Mouse (Mus musculus) forebrain, embryonic 15.5 days (tissue): ENCODE measurements around the gene Des. TPM values are rescaled to one million over a fixed set of nuclear protein-coding genes. Genes with fewer than 3 reads are reported as not detected.

ENCODE experiments used
- ATAC-seq: fragments of 200-750 bp; cut with Nextera tagmentation; replicated peaks from 2 replicates; pipeline ENCODE4 v1.8.0; 2017; ENCODE audit warnings: mild to moderate bottlenecking, moderate TSS enrichment, moderate library complexity
- H3K27ac ChIP-seq: fragments of 300-500 bp; sonication (generic); replicated peaks from 2 replicates; pipeline ENCODE4 v1.5.1; 2015; ENCODE audit warnings: mild to moderate bottlenecking, inconsistent platforms
- H3K27me3 ChIP-seq: fragments of 300-500 bp; sonication (generic); 2 replicates; pipeline ENCODE4 v1.6.1; 2015; ENCODE audit warnings: inconsistent platforms
- H3K36me3 ChIP-seq: fragments of 300-500 bp; sonication (generic); 2 replicates; pipeline ENCODE4 v1.6.1; 2015; ENCODE audit warnings: mild to moderate bottlenecking, inconsistent platforms
- H3K4me1 ChIP-seq: fragments of 300-500 bp; sonication (generic); 2 replicates; pipeline ENCODE4 v1.6.1; 2015; ENCODE audit warnings: inconsistent platforms
- H3K4me2 ChIP-seq: fragments of 300-500 bp; sonication (generic); replicated peaks from 2 replicates; pipeline ENCODE4 v1.6.1; 2015; ENCODE audit warnings: mild to moderate bottlenecking, inconsistent platforms
- H3K4me3 ChIP-seq: fragments of 300-500 bp; sonication (generic); 2 replicates; pipeline ENCODE4 v1.5.1; 2015; ENCODE audit warnings: mild to moderate bottlenecking, inconsistent platforms
- H3K9ac ChIP-seq: fragments of 300-500 bp; sonication (generic); replicated peaks from 2 replicates; pipeline ENCODE4 v1.6.1; 2015; ENCODE audit warnings: mild to moderate bottlenecking, inconsistent platforms
- H3K9me3 ChIP-seq: fragments of 300-500 bp; sonication (generic); 2 replicates; pipeline ENCODE4 v1.6.1; 2016; ENCODE audit warnings: inconsistent platforms
- WGBS: fragments of 180-500 bp; shearing (Covaris S2); methylation state at CpG from one replicate; pipeline ENCODE4 v1.1.7; 2015; ENCODE audit warnings: mixed read lengths; 5-methylcytosine and 5-hydroxymethylcytosine counted together
- polyA plus RNA-seq: library from polyadenylated mRNA; unstranded; fragments of >200 nt; fragmentation: Nextera tagmentation; extraction: Ambion mirVana; gene quantifications from 2 replicates; pipeline ENCODE4 v1.2.1, GENCODE M21; 2015

The Des gene
- 1.0 and 1.2 TPM in 2 replicates for polyA plus RNA-seq

DNA sequence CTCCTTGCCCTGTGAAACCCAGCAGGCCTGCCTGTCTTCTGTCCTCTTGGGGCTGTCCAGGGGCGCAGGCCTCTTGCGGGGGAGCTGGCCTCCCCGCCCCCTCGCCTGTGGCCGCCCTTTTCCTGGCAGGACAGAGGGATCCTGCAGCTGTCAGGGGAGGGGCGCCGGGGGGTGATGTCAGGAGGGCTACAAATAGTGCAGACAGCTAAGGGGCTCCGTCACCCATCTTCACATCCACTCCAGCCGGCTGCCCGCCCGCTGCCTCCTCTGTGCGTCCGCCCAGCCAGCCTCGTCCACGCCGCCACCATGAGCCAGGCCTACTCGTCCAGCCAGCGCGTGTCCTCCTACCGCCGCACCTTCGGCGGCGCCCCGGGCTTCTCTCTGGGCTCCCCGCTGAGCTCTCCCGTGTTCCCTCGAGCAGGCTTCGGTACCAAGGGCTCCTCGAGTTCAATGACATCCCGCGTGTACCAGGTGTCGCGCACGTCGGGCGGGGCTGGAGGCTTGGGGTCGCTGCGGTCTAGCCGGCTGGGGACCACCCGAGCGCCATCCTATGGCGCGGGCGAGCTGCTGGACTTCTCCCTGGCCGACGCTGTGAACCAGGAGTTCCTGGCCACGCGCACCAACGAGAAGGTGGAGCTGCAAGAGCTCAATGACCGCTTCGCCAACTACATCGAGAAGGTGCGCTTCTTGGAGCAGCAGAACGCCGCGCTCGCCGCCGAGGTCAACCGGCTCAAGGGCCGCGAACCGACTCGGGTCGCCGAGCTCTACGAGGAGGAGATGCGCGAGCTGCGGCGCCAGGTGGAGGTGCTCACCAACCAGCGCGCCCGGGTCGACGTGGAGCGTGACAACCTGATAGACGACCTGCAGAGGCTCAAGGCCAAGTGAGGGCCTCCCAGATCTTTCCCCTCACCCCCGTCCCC, at the start of gene Des:
TSS of gene Des (plus strand) at position 218 of the 920 bp plus-strand sequence.
- peak; percentile 61; the same call in 1 of the 2 replicates for ATAC-seq
- 1% methylated on average over 80 of the region's 80 CpGs for whole genome bisulfite sequencing
- no peaks in the 10 kb centered on the region for H3K9me3 ChIP-seq
- H3K4me3 ChIP-seq = peak within 1 kb of the TSS; percentile 26
- peak within 1 kb of the TSS; percentile 33 for H3K4me2 ChIP-seq
- H3K4me1 ChIP-seq = peaks cover 10% of the 10 kb centered on the region
- H3K9ac ChIP-seq = no peak within 1 kb of the TSS; the same call in 1 of the 2 replicates
- peaks cover 37% of the 10 kb centered on the region for H3K27me3 ChIP-seq
- H3K36me3 ChIP-seq = no peaks in the 10 kb centered on the region
- H3K27ac ChIP-seq = no peak within 1 kb of the TSS

DNA sequence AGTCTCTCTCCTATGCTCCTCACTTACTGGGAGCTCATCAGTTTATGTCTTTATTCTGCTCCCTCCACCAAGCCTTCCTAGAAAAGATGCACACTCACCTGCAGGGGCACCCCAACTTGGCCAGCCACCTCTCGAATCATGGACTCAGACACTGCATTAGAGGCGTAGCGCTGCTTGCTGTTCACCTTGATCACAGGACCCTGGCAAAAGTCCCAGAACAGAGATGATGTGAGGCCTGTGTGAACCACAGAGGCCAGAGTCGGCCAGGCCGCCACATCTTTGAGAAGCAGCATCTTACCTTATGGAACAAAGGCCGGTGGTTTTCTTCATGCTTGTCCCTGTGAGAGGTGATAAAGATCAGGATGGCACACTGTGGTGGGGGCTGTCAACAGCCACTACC, 48.4 kb upstream of the Des start:
- peaks cover 65% of the 10 kb centered on the region for H3K36me3 ChIP-seq
- peaks cover 10% of the 10 kb centered on the region for H3K4me1 ChIP-seq
- 94% methylated on average over 6 of the region's 6 CpGs for WGBS
- no peaks in the 10 kb centered on the region for H3K9me3 ChIP-seq
- no peak overlapping the region for H3K9ac ChIP-seq
- no peaks in the 10 kb centered on the region for H3K27me3 ChIP-seq
- H3K27ac ChIP-seq = no peak overlapping the region
- no peak overlapping the region for H3K4me3 ChIP-seq
- no peak for ATAC-seq
- H3K4me2 ChIP-seq = no peak overlapping the region

DNA sequence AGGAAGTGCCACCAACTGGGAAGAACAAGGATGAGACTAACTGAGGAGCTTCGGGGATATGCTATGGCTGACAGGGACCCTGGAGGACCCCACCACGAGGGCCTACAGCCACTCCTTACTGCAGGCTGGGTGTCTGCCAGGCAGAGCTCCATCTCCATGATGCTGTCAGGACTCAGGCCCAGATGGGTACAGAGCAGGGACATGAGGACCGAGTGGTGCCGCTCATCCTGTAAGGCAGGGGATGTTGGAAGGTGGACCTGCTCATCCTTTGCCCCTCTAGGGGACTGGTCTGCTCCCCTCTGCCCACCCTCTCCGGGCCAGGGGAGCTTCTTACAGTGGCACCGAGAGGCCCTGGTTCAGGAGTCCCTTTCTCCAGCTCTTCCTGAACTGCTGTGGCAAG, 45.1 kb upstream of the Des start:
- peaks cover 43% of the 10 kb centered on the region for H3K36me3 ChIP-seq

DNA sequence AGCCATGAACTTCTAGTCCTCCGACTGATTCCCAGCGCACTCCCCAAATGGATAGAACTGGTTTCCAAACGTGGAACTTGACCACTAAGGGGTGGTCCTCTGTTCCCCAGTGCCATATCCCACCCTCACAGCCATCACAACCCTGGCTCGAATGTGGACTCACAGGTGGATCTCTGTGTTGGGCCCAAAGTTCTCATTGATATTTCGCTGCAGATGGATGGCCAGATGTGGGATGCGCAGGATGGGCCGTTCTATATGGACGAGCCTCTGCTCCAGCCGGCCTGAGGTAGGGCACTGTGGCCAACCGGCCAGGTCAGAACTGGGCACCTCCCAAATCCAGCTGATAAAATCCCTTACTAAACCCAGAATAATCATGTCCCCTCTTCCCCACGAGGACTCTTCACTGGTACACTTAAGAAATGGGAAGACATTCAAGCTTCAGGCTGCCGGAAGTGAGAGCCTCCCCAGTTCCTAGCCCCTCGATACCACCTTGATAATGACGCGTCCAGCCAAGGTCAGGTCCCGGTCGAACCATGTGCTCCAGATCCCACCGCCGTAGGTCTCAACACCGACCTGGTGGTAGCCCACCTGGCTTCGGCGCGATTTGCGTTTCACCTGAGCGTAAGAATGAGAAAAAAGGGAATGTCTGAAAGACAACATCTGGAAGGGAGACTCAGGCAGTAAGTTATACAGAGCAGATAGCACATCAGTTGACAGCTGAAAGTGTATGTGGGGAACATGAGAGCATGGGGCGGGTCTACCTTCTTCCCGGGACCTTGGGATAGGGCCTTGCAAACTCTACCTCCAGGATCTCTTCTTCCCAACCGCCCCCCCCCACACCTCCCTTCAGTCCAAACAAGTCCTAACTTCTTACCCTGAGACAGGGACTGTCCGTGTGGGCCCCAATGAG, 44.4 kb upstream of the Des start:
- Histone ChIP-seq H3K36me3 (peaks cover 37% of the 10 kb centered on the region), H3K4me3 (peak overlapping the region; percentile 92), H3K27me3 (no peaks in the 10 kb centered on the region), H3K4me2 (peak overlapping the region; percentile 83), H3K4me1 (peaks cover 14% of the 10 kb centered on the region), H3K9ac (peak overlapping the region; percentile 71), H3K27ac (peak overlapping the region; percentile 88; the same call in 1 of the 2 replicates), H3K9me3 (no peaks in the 10 kb centered on the region)
- 86% methylated on average over 29 of the region's 29 CpGs for WGBS
- ATAC-seq = no peak

More for the DNA sequence above, 45.1 kb upstream of the Des start:
- no peak overlapping the region for H3K4me2 ChIP-seq
- H3K27ac ChIP-seq = no peak overlapping the region
- H3K27me3 ChIP-seq = no peaks in the 10 kb centered on the region
- no peak for ATAC-seq
- no peaks in the 10 kb centered on the region for H3K9me3 ChIP-seq
- peaks cover 14% of the 10 kb centered on the region for H3K4me1 ChIP-seq
- no peak overlapping the region for H3K4me3 ChIP-seq
- 94% methylated on average over 6 of the region's 6 CpGs for WGBS
- no peak overlapping the region for H3K9ac ChIP-seq

DNA sequence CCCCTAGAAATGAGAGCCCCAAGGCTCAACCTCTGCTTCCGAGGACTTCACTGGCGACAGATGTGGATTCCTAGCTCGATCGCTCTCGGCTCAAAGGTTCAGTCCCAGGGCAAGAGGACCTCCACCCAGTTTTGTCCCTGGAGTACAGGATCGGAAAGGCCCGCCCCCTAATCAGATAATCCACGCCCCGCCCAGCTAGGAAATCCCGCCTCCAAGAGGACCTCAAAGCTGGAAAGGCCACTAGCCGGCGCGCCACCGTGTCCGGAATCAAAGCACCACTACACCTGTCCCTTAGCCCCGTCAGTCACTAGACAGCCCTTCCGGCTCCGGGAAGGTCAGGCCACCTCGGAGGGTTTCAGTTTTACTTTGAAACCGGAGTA, 43.3 kb upstream of the Des start:
- 0% methylated on average over 20 of the region's 20 CpGs for WGBS

DNA sequence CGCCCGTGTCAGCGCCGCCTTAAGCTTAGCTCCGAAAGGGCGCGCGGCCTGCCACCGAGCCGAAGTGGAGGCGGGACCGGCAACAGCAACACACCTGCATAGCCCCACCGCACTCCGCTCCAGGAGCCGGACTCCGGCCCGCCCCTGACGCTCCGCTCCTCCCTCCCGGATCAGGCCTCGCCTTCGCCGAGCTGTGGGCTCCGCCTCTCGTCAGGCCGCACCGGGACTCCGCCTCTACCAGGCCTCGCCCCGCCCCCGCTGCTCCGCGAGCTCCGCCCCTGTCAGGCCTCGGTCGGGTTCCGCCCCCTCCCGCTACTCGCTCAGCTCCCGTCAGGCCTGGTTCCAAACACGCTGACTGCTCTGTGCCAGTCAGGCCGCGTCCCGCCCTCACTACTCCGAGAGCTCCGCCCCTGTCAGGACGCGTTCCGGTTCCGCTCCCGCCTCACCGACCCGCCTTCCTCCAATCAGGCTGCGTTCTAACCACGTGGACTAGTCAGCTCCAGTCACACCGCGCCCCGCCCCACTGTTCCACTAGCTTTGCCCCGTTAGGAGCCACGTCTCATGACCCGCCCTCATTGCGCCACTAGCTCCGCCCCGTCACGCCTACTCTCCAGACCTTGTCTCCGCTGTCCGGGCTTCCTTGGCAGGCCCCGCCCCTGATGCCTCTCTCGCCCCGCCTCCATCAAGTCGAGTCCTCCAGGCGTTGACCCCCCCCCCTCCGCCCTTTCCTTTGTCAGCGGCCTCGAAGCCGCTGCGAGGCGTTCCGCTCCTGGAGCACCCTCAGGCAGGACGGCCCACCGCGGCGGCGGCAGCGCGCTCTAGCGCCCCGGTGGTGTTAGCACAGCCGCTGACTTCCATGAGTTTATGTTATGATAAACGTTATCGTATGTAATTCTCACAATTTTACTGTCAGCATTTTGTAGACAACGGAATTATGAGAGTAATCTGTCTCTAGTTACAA, 42.6 kb upstream of the Des start, which contains the start of gene Dnpep:
TSS of gene Dnpep (minus strand) at position 750 of the 961 bp plus-strand sequence.
- Histone ChIP-seq H3K36me3 (peaks cover 19% of the 10 kb centered on the region), H3K4me3 (peak within 1 kb of the TSS; percentile 92), H3K9me3 (no peaks in the 10 kb centered on the region), H3K27me3 (no peaks in the 10 kb centered on the region), H3K4me2 (peak within 1 kb of the TSS; percentile 83), H3K9ac (peak within 1 kb of the TSS; percentile 71), H3K4me1 (peaks cover 14% of the 10 kb centered on the region), H3K27ac (peak within 1 kb of the TSS; percentile 88)
- ATAC-seq = peak; percentile 98
- under 1% methylated on average over 91 of the region's 92 CpGs for WGBS

More for the DNA sequence above, 43.3 kb upstream of the Des start:
- peaks cover 25% of the 10 kb centered on the region for H3K36me3 ChIP-seq
- peaks cover 14% of the 10 kb centered on the region for H3K4me1 ChIP-seq
- H3K27ac ChIP-seq = peak overlapping the region; percentile 88
- no peaks in the 10 kb centered on the region for H3K9me3 ChIP-seq
- no peaks in the 10 kb centered on the region for H3K27me3 ChIP-seq
- peak overlapping the region; percentile 92 for H3K4me3 ChIP-seq
- ATAC-seq = no peak; the same call in 1 of the 2 replicates
- H3K9ac ChIP-seq = peak overlapping the region; percentile 71
- H3K4me2 ChIP-seq = peak overlapping the region; percentile 83

DNA sequence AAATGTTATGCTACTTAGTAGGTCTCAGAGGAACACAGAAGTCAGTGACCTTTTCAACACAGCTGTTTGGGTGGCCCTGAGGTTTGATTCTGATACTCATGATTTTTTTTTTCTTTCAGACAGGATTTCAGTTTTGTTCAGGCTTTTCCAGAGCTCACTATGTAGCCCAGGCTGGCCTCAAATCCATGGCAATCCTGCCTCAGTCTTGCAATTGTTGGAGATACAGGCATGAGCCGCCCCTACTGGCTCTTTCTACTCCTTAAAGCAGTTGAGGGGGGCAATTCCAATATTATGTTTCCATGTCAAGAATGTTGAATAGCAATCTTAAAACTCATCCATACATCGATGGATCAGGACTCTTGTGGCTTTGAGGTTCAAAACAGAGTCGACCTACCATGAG, 41.8 kb upstream of the Des start:
- peak overlapping the region; percentile 37 for H3K4me2 ChIP-seq
- no peaks in the 10 kb centered on the region for H3K9me3 ChIP-seq
- peak overlapping the region; percentile 92 for H3K4me3 ChIP-seq
- 73% methylated on average over 3 of the region's 3 CpGs for WGBS
- H3K36me3 ChIP-seq = peaks cover 12% of the 10 kb centered on the region; the same call in 1 of the 2 replicates
- peak overlapping the region; percentile 6; the same call in 1 of the 2 replicates for H3K9ac ChIP-seq
- ATAC-seq = no peak
- H3K4me1 ChIP-seq = peaks cover 14% of the 10 kb centered on the region
- no peaks in the 10 kb centered on the region for H3K27me3 ChIP-seq
- H3K27ac ChIP-seq = peak overlapping the region; percentile 88

DNA sequence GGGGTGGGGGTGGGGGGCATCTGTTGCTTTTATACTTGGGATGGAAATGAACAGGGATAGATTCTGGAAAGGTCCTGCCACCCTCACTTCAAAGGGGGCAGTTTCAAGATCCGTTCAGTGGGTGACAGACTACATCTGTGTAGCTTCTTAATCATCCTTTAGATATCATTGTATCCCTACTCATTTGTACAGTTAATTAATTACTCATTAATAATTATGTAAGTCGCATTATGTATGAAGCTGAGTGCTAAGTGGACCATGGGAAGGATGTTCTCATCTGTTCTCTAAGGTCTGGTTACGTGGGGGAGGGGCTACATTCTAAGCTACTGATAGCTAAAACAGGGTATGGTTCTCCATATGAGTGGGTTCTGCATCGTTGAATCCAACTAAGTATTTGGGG, 41.4 kb upstream of the Des start:
- Histone ChIP-seq H3K4me1 (peaks cover 14% of the 10 kb centered on the region), H3K4me3 (no peak overlapping the region), H3K27me3 (no peaks in the 10 kb centered on the region), H3K4me2 (no peak overlapping the region), H3K27ac (peak overlapping the region; percentile 88; the same call in 1 of the 2 replicates), H3K9me3 (no peaks in the 10 kb centered on the region), H3K36me3 (peaks cover 7% of the 10 kb centered on the region; the same call in 1 of the 2 replicates), H3K9ac (no peak overlapping the region)
- 89% methylated on average over 4 of the region's 4 CpGs for WGBS
- ATAC-seq = no peak

DNA sequence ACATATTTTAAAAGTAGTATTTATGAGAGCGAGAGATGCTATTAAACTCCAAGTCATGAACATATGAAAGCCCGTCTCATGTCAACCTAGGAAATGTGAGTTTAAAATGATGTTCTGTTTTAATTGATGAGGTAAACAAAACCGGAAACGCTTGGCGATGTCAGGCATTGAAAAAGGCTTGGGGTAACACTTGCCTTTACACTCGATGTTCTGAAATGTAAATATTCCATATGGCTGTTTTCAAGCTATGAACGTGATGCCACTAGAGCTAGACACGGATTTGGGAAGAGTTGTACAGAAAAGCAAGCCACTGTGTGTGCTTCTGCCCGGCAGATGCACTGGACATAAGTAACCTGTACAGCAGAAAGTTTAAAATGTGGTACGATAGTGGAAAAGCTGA, 41.0 kb upstream of the Des start:
- 89% methylated on average over 10 of the region's 10 CpGs for WGBS
- peaks cover 3% of the 10 kb centered on the region; the same call in 1 of the 2 replicates for H3K36me3 ChIP-seq
- no peaks in the 10 kb centered on the region for H3K27me3 ChIP-seq
- no peak overlapping the region for H3K9ac ChIP-seq
- no peak overlapping the region for H3K4me2 ChIP-seq
- H3K4me3 ChIP-seq = no peak overlapping the region
- ATAC-seq = no peak
- H3K27ac ChIP-seq = no peak overlapping the region
- no peaks in the 10 kb centered on the region for H3K9me3 ChIP-seq
- H3K4me1 ChIP-seq = peaks cover 14% of the 10 kb centered on the region

DNA sequence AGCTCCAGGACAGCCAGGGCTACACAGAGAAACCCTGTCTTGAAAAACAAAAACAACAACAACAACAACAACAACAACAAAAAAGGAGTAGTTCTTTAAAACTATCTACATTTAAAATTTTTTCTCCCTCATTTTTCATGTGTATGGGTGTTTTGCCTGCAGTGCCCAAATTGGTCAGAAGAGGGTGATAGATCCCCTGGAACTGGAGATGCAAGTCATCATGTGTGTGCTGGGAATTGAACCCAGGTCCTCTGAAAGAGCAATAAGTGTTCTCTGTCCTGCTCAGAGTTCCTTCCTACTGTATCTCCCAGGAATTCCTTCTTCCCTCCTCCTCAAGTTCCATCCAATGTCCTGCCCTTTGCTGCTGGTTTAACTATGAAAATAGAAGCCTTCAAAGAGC, 32.7 kb upstream of the Des start:
- no peak overlapping the region for H3K9ac ChIP-seq
- no peak for ATAC-seq
- no peaks in the 10 kb centered on the region for H3K27me3 ChIP-seq
- H3K36me3 ChIP-seq = no peaks in the 10 kb centered on the region
- H3K9me3 ChIP-seq = no peaks in the 10 kb centered on the region
- no peaks in the 10 kb centered on the region for H3K4me1 ChIP-seq
- no peak overlapping the region for H3K4me2 ChIP-seq
- no peak overlapping the region for H3K4me3 ChIP-seq
- H3K27ac ChIP-seq = no peak overlapping the region

DNA sequence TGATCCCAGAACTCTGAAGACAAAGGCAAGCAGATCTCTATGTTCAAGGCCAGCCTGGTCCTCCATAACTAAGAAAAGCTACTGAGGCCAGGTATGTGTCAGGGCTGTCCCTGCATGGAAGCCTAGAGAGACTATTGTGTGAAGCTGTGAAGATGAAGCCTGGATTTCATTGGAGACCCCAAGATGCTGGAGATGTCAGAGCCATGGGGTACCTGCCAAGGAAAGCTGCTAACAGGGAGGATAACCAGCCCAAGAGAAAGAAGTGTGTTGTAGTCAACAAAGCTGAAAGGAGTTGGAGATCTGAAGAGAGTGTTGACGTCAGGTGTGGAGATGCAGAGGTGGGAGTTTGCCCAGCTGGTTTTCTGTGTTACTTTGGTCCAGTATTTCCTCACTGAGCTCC, 28.9 kb upstream of the Des start:
- Histone ChIP-seq H3K9ac (no peak overlapping the region), H3K9me3 (no peaks in the 10 kb centered on the region), H3K4me3 (no peak overlapping the region), H3K4me2 (no peak overlapping the region), H3K27me3 (no peaks in the 10 kb centered on the region), H3K36me3 (no peaks in the 10 kb centered on the region), H3K4me1 (no peaks in the 10 kb centered on the region), H3K27ac (no peak overlapping the region)
- ATAC-seq = no peak
- 78% methylated on average over 1 of the region's 1 CpGs for WGBS
